Mouse (Mus musculus): Measurements from ENCODE around the gene Cyth2.

DNA sequence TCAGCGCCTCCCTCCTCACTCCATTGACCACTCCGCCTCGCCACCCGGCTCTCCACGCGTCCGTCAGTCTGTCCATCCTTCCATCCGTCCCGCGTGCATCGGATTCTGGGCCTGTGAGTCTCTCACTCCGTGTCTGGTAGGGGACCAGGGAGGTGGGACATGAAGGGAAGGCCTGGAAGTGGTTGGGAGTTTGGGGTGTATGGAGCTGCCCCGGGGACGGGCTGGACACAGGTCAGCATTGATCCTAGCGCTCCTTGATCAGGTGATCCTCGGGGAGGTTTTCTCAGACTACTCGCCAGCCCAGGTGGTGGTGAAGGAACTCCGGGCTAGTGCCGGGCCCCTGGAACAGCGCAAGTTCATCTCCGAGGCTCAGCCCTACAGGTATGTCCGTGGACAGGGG, 26.7 kb downstream of the Cyth2 start:
- no peak for TF ChIP-seq POLR2A (IDR thresholded peaks at IDR 0.05; ENCODE audit: low read depth, low read length)
- TF ChIP-seq CTCF (IDR thresholded peaks at IDR 0.05; ENCODE audit: extremely low read depth, insufficient read depth, insufficient read length, insufficient replicate concordance), result no peak
